Mouse (Mus musculus): ENCODE results near the gene Trim2.

Trim2 gene

DNA sequence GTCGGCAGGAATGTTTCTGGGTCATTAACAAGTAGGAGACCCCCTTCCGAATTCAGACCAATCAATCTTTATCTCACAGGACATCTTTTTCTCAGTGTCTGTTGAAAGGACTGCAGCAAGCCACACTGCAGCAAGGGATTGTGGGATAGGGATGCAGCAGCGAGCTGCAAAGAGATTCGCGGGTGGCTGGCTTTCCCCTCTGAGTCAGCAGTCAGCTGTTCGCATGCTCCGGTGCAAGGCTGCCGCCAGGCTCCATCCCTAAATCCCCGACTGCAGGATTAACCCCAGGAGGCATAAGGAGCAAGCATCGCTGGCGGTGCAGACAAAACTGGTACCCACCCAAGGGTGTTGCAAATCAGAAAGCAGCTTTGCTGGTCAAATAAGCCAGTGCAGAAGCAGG is 85.9 kb downstream of the Trim2 start:
- DNase-seq (ENCODE audit: low read depth, low spot score): no peak

DNA sequence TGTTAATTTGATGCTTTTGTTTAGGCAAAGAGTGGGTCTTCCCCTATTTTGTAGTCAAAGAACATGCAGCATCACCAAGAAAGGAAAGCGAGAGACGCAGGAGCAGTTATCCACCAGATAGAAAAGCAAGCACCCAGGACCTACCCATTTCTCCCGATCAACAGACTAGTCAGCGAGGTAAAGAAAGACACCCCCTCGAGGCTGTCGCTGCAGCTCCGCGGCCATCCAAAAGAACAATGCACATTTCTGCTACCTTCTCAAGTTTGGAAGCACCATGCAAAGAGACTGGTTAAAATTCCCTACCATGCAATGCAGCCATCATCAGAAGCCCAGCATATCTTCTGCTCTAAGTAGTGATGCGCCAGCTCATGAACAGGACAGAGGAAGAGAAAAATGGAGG is 86.4 kb downstream of the Trim2 start:
- DNase-seq (ENCODE audit: low read depth, low spot score): no peak

GRCm38 (mm10) chr3:84219720-84220273 is 86.9 kb downstream of the Trim2 start:
- DNase-seq (ENCODE audit: low read depth, low spot score): no peak

DNA sequence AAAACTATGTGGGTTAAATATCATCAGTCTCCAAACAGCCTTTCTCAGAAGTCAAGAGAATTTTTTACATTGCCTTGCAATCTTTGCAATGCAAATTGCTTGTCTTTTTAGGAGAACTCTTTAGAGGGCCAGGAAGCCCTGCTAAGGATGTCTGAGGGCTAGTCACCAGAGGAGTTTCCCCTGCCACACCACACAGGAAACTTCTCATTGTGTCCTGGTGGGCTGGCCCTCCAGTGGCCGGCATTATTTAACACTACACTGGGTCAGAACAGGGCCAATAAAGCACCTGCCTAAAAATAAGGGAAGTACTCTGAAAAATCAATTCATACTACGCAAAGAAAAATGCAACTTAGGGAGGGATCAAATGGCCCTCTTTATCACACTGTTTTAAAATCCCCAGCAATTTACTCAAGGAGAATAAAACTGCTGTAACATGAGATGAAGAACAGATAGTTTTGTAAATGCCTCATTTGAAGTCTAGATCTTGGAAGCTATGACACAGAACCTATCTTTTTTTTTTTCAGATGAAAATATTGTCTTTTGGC is 87.4 kb downstream of the Trim2 start:
- no peak for DNase-seq (ENCODE audit: low read depth, low spot score)

DNA sequence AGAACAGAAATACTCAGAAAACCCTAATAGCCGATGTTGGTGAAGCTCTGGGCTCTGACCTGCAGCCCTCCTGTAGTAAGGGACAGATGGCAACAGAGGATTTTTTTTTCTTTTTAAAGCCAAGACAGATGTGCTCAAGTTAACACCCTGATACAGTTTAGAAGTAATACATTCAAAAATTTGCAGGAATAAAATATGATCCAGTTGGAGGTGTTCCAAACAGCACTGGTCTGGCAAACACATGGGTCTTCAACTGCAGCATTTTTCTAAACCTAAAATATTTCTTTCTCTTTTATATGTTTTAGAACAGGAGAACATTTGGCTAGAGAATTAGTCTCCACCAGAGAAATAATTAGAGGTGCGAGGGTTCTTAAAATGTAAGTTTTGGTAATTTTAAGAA is 88.2 kb downstream of the Trim2 start:
- DNase-seq (ENCODE audit: low read depth, low spot score): no peak

DNA sequence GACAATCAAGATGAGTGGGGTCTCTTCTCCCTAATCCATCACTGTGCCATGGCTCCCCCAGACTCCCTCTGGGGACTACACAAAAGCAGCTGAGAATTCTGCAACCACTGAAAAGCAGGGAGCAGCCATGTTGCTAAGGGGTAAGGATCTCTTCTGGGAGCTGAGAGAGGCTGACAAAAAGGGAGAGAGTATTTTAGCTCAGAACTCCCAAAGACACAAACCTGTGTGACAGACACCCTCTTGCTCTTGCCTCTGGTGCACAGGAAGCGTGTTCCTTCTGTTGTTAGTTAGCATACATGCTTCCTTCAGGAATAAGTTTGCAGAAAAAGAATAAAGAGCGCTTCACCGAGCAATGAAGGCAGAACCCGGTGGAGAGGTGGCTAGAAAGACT is 88.7 kb downstream of the Trim2 start:
- no peak for DNase-seq (ENCODE audit: low read depth, low spot score)

DNA sequence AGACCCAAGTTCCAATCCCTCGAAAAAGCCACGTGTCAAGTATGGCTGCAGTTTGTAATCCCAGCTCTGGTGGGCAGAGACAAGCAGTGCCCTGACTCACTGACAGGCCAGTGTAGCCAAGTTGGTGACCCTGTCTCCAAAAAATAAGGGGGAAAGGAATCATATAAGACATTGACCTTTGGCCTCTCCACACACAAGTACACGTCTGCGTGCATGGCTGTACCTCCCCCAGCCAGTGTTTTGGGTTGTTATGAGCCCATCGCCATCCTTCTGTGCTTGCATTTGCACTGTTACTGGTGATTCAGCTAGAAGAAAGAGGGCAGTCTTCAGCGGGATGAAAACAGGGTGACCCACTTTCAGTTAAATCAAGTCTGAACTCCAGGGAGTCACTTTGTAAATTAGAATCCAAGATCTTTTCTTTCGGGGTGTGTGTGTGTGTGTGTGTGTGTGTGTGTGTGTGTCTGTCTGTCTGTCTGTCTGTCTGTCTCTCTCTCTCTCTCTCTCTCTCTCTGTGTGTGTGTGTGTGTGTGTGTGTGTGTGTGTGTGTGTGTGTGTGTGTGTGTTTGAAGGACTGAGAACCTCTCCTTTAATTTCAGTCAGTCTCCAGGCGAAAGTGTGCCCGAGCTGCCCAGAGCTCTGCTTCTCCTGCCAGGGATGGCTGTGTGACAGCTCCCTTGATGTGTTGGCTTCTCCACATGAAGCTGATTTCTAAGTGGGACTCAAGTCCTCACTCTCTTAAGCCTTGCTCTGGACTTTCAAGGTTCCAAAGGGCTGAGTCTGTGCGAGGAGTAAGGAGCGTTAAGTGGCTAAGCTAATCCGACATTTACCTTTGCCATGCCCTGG is 89.3 kb downstream of the Trim2 start:
- DNase-seq (ENCODE audit: low read depth, low spot score): no peak

DNA sequence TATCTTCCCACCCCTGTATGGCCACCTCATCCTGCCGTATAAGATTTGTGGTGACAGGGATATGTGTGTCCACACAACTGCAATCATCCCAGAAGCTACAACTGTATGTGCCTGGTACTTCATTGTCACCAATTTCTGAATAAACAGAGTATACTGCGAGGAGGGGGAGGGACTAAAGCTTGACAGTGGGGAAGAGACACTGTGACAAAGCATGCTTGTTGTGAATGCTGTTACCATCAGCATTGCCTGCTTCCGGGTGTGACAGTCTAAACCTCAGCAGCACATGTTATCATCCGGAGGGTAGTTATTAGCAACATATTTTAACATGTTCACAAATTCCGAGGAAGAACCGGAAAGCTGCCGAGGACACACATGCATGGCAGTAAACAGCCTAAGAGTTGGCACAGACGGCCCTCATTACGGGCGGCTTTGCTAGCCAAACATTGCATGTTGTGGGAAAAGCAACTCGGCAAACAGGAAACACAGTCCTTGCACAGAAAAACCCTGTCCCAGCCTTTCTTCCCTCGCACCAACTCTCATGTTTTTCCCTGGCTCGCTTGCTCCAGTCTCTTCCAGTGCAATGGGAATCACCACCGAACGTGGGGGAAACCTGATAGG is 90.8 kb downstream of the Trim2 start:
- no peak for DNase-seq (ENCODE audit: low read depth, low spot score)

DNA sequence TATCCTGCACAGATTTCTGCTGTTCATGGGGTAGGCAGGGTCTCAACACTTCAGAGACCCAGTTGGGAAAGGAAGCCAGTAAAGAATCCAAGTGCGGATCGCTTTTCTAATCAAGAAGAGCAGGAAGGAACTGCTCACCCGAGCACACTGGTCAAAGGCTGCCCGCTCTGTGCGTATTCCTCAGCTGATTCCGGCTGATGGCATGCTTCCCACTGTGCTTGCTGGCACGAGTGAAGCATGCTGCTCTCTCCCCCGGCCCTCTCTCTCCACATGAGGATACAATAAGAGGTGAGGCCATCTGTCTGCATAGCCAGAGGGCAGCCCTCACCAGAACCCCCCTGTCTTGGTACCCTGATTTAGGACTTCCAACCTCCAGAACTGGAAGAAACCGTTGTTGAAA is 91.4 kb downstream of the Trim2 start:
- DNase-seq (ENCODE audit: low read depth, low spot score): no peak

- DNase-seq (ENCODE audit: low read depth, low spot score): no peak
Observed at GRCm38 (mm10) chr3:84214501-84214900, 92.2 kb downstream of the Trim2 start.

- no peak for DNase-seq (ENCODE audit: low read depth, low spot score)
Observed at GRCm38 (mm10) chr3:84211340-84211875, 95.3 kb downstream of the Trim2 start.

GRCm38 (mm10) chr3:84208917-84209513 is 97.7 kb downstream of the Trim2 start:
- DNase-seq (ENCODE audit: low read depth, low spot score): no peak

GRCm38 (mm10) chr3:84208475-84208874 is 98.2 kb downstream of the Trim2 start:
- no peak for DNase-seq (ENCODE audit: low read depth, low spot score)

DNA sequence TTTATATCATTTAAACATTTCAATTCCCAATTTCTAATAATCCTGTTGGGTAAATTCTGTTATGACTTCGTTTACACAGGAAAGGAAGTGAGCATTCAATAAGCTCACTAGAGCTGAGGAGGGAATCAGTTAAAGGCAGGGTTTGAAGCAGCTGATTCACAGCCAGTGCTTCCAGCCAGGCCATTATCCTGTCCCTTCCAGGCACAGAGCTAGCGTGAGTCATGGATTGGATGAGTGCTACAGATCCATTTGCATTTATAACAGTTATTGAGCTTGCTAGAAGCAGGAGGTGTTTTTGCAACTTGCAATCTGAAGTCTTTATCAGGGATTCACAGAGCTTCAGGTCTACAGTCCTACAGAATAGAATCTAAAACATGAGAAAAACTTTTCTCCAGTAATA is 99.3 kb downstream of the Trim2 start:
- no peak for DNase-seq (ENCODE audit: low read depth, low spot score)

DNA sequence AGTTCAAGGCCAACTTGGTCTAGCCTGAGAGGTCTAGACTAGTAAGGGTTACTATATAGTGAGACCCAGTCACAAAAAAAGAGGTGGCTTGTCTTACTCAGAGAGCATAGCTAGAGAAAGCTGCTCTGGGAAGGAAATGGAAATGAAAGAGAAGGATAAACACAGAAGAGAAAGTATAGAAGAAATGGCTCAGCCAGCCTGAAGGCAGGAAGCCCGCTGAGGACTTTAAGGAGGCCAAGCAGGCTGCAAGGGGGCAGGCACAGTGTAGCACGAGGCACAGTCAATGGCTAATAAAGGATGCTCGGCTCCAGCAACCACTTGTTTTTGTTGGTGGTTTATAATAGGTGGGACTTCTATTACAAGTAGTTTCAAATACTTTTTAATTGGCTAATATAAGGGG is 100.6 kb downstream of the Trim2 start:
- DNase-seq (ENCODE audit: low read depth, low spot score): no peak

GRCm38 (mm10) chr3:84205650-84206049 is 101.0 kb downstream of the Trim2 start:
- no peak for DNase-seq (ENCODE audit: low read depth, low spot score)

DNA sequence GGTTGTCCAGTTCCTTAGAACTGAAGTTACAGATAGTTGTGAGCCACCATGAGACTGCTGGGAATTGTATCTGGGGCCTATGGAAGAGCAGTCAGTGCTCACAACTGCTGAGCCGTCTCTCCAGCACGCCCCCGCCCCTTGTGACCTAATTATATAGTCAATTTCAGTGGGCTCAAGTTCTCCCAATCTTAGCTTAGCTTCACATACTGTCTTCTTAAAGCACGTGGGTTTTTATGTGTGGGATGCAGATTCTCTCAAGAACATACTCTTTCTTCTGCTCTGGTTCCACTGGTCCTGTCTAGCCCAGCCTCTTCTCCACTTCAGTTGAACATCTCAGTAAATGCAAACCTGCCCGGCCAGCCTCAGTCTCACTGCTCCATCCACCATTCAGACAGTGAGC is 102.0 kb downstream of the Trim2 start:
- no peak for DNase-seq (ENCODE audit: low read depth, low spot score)

DNA sequence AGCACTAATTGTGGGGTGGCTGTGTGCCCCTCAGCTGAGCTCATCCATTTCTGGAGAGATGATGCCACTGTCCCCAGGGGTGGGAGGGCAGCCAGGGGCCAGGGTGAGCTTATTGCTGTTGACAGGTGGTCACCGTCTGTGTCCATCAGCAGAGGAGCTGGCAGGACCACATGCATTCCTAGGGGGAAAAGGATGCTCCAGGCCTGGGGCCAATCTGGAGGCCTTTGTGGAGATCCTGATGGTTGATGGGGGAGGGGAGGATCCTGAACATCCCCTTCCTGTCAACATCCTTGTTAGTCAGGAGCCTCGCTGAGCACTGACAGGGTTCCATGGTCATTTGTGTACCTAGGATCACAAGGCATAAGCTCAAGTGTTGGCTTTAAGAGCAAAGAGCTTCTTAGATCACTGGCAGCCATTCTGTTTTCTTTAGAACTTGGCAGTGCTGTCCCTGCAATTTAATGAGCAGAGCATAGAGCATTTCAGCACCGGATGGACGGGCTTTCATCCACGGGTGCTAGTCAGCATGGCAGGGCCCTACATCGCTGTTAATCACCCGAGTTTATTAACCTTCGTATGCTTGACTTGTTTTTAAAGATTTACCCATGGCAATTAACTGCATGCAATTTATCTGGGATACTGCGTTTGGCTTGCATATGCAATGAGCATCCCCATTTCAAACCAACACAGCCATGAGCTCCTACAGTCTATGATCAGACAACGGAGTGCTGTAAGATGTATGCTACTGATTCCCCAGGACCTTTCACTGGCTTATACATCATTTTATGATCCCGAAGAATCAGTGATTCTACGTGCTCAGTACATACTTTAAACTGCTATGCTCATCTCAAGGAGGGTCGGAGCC is 105.9 kb downstream of the Trim2 start:
- no peak for DNase-seq (ENCODE audit: low read depth, low spot score)

- DNase-seq (ENCODE audit: low read depth, low spot score): no peak
Observed at GRCm38 (mm10) chr3:84199516-84199915, 107.2 kb downstream of the Trim2 start.

DNA sequence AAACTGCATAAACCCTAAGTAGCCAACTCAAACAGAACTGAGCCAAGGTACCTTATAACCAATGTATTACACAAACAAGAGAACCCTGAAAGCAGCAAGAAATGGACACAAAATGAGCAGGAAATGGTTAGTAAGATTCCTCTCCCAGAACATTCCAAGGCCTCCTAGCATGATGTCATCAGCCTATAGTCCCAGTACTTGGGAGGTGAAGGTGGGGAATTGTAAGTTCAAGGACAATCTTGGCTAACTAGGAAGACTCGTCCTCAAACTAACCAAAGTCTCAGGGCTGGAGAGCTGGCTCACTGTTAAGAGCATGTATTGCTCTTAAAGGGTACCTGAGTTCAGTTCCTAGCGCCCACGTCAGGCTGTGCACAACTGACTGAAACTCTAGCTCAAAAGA is 108.4 kb downstream of the Trim2 start:
- DNase-seq (ENCODE audit: low read depth, low spot score): no peak

- DNase-seq (ENCODE audit: low read depth, low spot score): no peak
Observed at GRCm38 (mm10) chr3:84193881-84194280, 112.8 kb downstream of the Trim2 start.
